Mouse (Mus musculus) adrenal gland, adult (tissue): ENCODE measurements at regions not wholly inside any gene's neighbourhood (a gene's known extent, or its start where the extent isn't known, plus 50 kb on each side); places are given as distances from the start of the nearest gene placed in this dataset.

Source experiments
- DNase-seq, 2 experiments: peaks; one replicate each; pipeline ENCODE4 v3.0.0; 2022 to 2023; ENCODE audit warnings: low spot score in 1 of 2; ENCODE audit not compliant: inconsistent age in 2 of 2

- peak in 1 of 2 experiments; percentile 35 for DNase-seq
Measured at GRCm38 (mm10) chr12:96615850-96616249, 923.8 kb downstream of the Flrt2 start.

DNA sequence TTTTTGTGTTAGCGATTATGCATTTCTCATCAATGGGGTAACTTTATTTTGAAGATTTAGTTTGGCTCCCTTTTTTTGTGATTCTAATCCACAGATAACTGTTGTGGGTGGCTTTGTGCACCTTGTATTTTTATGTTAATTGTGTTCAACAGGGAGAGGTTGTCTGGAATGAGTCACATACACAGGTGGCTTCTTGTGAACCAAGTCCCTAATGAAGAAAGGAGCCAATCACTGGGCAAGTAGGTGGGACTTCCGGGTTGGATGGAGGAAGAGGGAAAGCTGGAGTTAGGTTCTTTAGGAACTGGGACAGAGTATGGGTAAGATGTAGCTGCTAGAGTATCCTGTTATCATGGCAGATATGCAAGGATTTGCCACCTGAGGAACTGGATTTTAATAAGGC is 925.2 kb downstream of the Flrt2 start:
- no peak for DNase-seq
